Mouse (Mus musculus): ENCODE data around the gene Slc8a1.

- TF ChIP-seq CTCF (IDR thresholded peaks at IDR 0.05; ENCODE audit: low read depth) (no peak), EP300 (IDR thresholded peaks at IDR 0.05; ENCODE audit: low read depth) (no peak)
These were observed 73.3 kb downstream of the Slc8a1 start for GRCm38 (mm10) chr17:81664916-81665315.

Measured in liver, postnatal 0 days (tissue).